Mouse (Mus musculus) right cerebral cortex, postnatal 10 days (tissue): ENCODE data around the gene Zswim4.
A peak's percentile ranks its signal among the peaks of the same experiment; 100 is the strongest.

Source experiments
- DNase-seq, 2 experiments: peaks; one replicate each; pipeline ENCODE4 v3.0.0; 2021; ENCODE audit warnings: low spot score in 2 of 2

Zswim4 gene

DNA sequence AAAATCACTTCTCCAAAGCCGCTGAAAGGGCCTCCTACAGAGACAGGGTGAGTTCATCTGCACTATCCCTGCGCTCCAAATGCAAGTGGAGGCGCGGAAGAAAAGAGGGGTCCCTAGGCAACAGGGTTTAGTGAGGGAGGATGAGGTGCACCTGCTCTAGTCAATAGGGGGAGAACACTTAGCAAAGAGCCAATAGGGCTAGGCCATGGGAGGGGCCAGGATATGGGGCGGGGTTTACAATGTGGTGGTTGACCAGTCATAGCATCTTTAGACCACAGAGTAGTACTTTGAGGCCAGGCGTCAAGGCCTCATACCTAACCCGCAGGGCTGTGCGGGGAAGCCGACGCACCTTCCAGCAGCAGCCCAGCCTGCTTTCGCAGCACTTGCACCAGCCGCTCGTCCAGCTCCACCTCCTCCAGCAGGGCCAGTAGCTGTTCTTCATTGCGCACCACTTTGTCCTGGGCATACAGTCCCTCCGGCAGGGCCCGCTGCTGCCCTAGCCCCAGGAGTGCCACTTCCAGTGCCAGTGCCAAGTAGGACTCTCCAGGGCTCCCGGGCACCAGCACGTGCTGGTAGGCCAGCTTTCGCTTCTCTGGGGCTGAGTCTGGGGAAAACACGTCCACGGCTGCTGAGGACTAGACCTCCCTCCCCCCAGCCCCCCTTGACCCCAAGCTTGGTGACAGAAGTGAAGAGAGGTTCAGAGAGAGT lies 13.4 kb downstream of the Zswim4 start:
- DNase-seq, result no peak

DNA sequence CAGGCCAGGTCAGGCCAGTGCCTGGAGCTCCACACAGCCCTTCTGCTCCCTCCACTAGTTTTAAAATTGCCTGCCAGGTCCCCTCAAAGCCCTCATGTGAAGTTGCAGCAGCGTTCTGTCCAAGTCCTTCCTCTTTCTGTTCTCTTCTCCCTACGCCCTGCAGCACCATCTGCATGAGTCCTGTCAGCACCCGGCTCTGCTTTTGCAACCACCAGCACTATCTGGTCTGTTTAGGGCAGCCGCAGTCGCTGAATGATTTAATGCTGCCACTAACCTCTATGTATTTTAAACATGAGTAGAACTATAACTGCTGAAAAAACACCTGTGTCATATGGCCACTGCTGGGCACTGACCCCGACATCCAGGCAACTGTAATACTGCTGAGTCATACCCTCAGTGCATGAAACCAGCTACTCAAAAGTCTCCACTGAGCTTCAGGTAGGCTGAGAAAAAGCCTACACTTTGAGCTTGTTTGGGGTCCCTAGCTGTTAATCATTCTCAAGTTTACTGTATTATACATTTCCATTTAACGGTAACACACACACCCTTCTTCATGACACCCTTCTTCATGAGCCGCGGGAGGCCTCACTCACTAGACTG lies 14.2 kb downstream of the Zswim4 start:
- peak in 1 of 2 experiments; percentile 41 for DNase-seq

GRCm38 (mm10) chr8:84220105-84220504 lies 16.8 kb downstream of the Zswim4 start:
- no peak for DNase-seq

DNA sequence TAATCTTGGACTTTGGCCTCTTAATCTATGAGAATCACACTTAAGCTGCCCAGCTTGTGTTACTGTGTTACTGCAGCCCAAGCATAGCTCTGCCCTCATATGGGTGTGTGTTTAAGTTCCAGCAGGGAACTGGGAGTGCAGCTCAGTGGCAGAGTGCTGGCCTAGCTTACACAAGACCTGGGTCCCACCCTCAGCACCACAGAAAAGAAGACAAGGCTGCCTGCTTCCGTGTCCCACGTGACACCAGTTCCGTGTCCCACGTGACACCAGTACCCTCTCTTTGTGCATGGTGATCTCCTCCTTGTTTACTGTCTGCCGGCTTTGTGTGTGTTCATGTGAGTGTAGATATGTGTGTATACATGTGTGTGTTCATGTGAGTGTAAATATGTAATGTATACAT lies 18.7 kb downstream of the Zswim4 start:
- no peak for DNase-seq

GRCm38 (mm10) chr8:84217206-84217605 lies 19.6 kb downstream of the Zswim4 start:
- DNase-seq, result no peak

GRCm38 (mm10) chr8:84213277-84213676 lies 23.6 kb downstream of the Zswim4 start:
- no peak for DNase-seq

GRCm38 (mm10) chr8:84211881-84212563 lies 24.8 kb downstream of the Zswim4 start:
- no peak for DNase-seq

- no peak for DNase-seq
Measured at GRCm38 (mm10) chr8:84211202-84211601, 25.7 kb downstream of the Zswim4 start.

- DNase-seq, result peak; percentile 85 to 87
Measured at GRCm38 (mm10) chr8:84210167-84210791, 26.6 kb downstream of the Zswim4 start.

- no peak for DNase-seq
Measured at GRCm38 (mm10) chr8:84208381-84209380, 28.2 kb downstream of the Zswim4 start.

- no peak for DNase-seq
Measured at GRCm38 (mm10) chr8:84207811-84208210, 29.0 kb downstream of the Zswim4 start.

DNA sequence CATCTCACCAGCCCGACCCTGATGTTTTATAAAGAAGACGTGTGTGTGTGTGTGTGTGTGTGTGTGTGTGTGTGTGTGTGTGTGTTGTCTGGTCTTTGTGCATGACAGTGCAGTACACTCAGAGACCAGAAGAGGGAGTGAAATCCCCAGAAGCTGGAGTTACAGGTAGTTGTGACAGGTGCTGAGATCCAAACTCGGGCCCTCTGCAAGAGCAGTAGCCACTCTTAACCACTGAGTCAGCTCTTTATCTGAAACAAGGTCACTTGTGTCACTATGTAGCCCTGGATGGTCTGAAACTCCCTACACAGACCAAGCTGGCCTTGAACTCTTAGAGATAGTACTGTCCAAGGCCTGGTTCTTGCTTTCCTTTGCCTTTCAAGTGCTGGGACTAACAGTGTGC lies 30.2 kb downstream of the Zswim4 start:
- DNase-seq, result no peak

GRCm38 (mm10) chr8:84205073-84205472 lies 31.8 kb downstream of the Zswim4 start:
- DNase-seq, result no peak

GRCm38 (mm10) chr8:84203975-84204772 lies 32.7 kb downstream of the Zswim4 start:
- DNase-seq, result no peak

- peak; percentile 80 to 82 for DNase-seq
Measured at GRCm38 (mm10) chr8:84202938-84203917, 33.6 kb downstream of the Zswim4 start.

DNA sequence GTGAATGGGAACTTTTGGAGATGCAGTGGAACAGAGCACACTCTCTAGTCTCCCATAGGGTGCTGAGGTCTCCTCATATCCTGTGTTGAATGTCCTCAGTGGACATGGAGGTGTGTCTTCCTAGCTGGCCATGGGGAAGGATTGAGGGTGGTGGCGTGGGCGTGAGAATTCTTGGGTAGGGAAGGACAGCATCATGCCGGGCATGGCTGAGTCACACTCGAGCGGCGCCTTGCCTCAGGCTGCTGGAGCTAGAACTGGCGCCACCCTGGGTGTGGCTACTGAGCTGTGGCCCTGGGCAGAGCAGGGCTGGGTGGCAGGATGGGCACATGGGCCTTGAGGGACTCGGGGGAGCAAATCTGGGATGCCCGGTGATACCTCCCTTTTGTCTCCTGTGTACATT lies 34.4 kb downstream of the Zswim4 start:
- DNase-seq, result no peak

GRCm38 (mm10) chr8:84201545-84202245 lies 35.2 kb downstream of the Zswim4 start:
- DNase-seq, result no peak
